Mouse (Mus musculus) myocyte (in vitro differentiated cells): ENCODE results near the gene Ablim1. TPM values are rescaled to one million over a fixed set of nuclear protein-coding genes. Genes with fewer than 3 reads are reported as not detected.

Experiments used
- H3K27me3 ChIP-seq: one replicate; pipeline ENCODE4 v1.6.1; 2011; ENCODE audit not compliant: control insufficient read depth, insufficient read depth, insufficient read length
- H3K36me3 ChIP-seq: one replicate; pipeline ENCODE4 v1.6.1; 2011; ENCODE audit not compliant: control insufficient read depth, insufficient read depth
- H3K4me2 ChIP-seq: one replicate; pipeline ENCODE4 v1.6.1; 2011; ENCODE audit warnings: low read depth, control low read depth
- H3K4me3 ChIP-seq: one replicate; pipeline ENCODE4 v1.5.1; 2011; ENCODE audit warnings: mild to moderate bottlenecking, control low read depth, moderate library complexity
- H3K79me2 ChIP-seq: one replicate; pipeline ENCODE4 v1.6.1; 2011; ENCODE audit not compliant: control insufficient read depth, insufficient read depth
- H3ac ChIP-seq: one replicate; pipeline ENCODE4 v1.6.1; 2011; ENCODE audit not compliant: control insufficient read depth, insufficient read length
- CEBPB ChIP-seq: IDR thresholded peaks from 2 replicates; pipeline ENCODE4 v1.6.1; 2011; ENCODE audit warnings: mild to moderate bottlenecking, moderate library complexity; ENCODE audit not compliant: poor library complexity, insufficient read depth, severe bottlenecking
- E2F4 ChIP-seq: IDR thresholded peaks from one replicate; pipeline ENCODE4 v1.6.1; 2011; ENCODE audit warnings: mild to moderate bottlenecking, control low read depth, moderate library complexity; ENCODE audit not compliant: insufficient read depth
- MAX ChIP-seq: IDR thresholded peaks from one replicate; pipeline ENCODE4 v1.6.1; 2011; ENCODE audit warnings: low read depth, mild to moderate bottlenecking, control low read depth
- MYOD1 ChIP-seq, 3 experiments: IDR thresholded peaks; one replicate each; pipeline ENCODE4 v1.6.1; 2011; ENCODE audit warnings: control low read depth in 2 of 3, low read depth in 2 of 3, mild to moderate bottlenecking in 2 of 3, moderate library complexity in 1 of 3; ENCODE audit not compliant: insufficient read length in 2 of 3, control insufficient read depth in 1 of 3
- MYOG ChIP-seq, 3 experiments: IDR thresholded peaks; one replicate each; pipeline ENCODE4 v1.6.1; 2011; ENCODE audit warnings: control low read depth in 2 of 3, low read depth in 2 of 3, mild to moderate bottlenecking in 2 of 3; ENCODE audit not compliant: insufficient read length in 2 of 3, control insufficient read depth in 1 of 3, insufficient read depth in 1 of 3
- POLR2A ChIP-seq: IDR thresholded peaks from one replicate; pipeline ENCODE4 v1.6.1; 2011; ENCODE audit warnings: low read depth, mild to moderate bottlenecking, control low read depth, moderate library complexity; ENCODE audit not compliant: insufficient read length
- POLR2AphosphoS2 ChIP-seq: IDR thresholded peaks from one replicate; pipeline ENCODE4 v1.6.1; 2011; ENCODE audit warnings: low read depth, control low read depth; ENCODE audit not compliant: insufficient read length
- REST ChIP-seq: IDR thresholded peaks from one replicate; pipeline ENCODE4 v1.6.1; 2011; ENCODE audit warnings: mild to moderate bottlenecking, control low read depth, moderate library complexity; ENCODE audit not compliant: insufficient read depth, insufficient read length
- SRF ChIP-seq: IDR thresholded peaks from one replicate; pipeline ENCODE4 v1.6.1; 2011; ENCODE audit warnings: low read depth; ENCODE audit not compliant: control insufficient read depth, insufficient read length
- TCF12 ChIP-seq: IDR thresholded peaks from one replicate; pipeline ENCODE4 v1.6.1; 2011; ENCODE audit warnings: mild to moderate bottlenecking, control low read depth; ENCODE audit not compliant: poor library complexity, insufficient read depth, severe bottlenecking
- TCF3 ChIP-seq: IDR thresholded peaks from one replicate; pipeline ENCODE4 v1.6.1; 2011; ENCODE audit warnings: low read depth, control low read depth; ENCODE audit not compliant: insufficient read length
- USF1 ChIP-seq: IDR thresholded peaks from one replicate; pipeline ENCODE4 v1.6.1; 2011; ENCODE audit warnings: low read depth, mild to moderate bottlenecking, control low read depth, moderate library complexity
- polyA plus RNA-seq: library from polyadenylated mRNA; unstranded; fragments of >200 nt; fragmentation: generic; extraction: Trizol; gene quantifications from one replicate; pipeline ENCODE4 v1.2.1, GENCODE M21; 2012; ENCODE audit warnings: missing spikeins

Ablim1 gene
- polyA plus RNA-seq, 1 experiment, result 29.9 TPM

GRCm38 (mm10) chr19:57313226-57313625, 1.5 kb downstream of the Ablim1 start:
- H3K36me3 ChIP-seq, result no peaks in the 10 kb centered on the region
- H3K27me3 ChIP-seq, result no peaks in the 10 kb centered on the region
- H3ac ChIP-seq, result no peak overlapping the region
- no peak overlapping the region for H3K4me3 ChIP-seq
- no peaks in the 10 kb centered on the region for H3K79me2 ChIP-seq
- no peak for TF ChIP-seq REST
- no peak for TF ChIP-seq MYOD1 (IDR thresholded peaks at IDR 0.05; ENCODE audit: control insufficient read depth in 1 of 3, insufficient read length in 2 of 3, low read depth in 2 of 3)
- no peak overlapping the region for H3K4me2 ChIP-seq

GRCm38 (mm10) chr19:57309980-57310379, 4.7 kb downstream of the Ablim1 start:
- Histone ChIP-seq H3K27me3 (no peaks in the 10 kb centered on the region), H3K4me2 (no peak overlapping the region), H3K36me3 (no peaks in the 10 kb centered on the region), H3ac (no peak overlapping the region), H3K4me3 (no peak overlapping the region), H3K79me2 (no peaks in the 10 kb centered on the region)
- no peak for TF ChIP-seq TCF3
- no peak for TF ChIP-seq MYOD1 (IDR thresholded peaks at IDR 0.05; ENCODE audit: control insufficient read depth in 1 of 3, insufficient read length in 2 of 3, low read depth in 2 of 3)

DNA sequence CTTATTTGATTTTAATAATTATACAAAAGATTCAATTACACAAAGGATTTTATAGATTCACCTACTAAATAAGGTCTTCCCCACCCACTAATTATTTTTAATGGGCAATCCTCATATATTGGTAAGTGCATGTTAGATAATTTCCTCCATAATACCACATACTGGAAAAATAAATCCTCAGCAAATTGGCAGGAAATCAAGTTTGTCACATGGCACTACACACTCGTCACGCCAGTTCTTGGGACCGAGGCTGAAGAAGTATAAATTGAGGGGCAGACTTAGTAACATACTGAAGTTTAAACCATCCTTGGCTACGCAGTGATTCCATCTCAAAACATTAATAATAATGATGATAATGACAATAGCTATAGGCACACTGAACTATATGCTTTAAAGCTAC, 8.1 kb downstream of the Ablim1 start:
- H3ac ChIP-seq, result no peak overlapping the region
- no peak for TF ChIP-seq POLR2AphosphoS2
- TF ChIP-seq MYOD1 (IDR thresholded peaks at IDR 0.05; ENCODE audit: control insufficient read depth in 1 of 3, insufficient read length in 2 of 3, low read depth in 2 of 3), result no peak
- no peak for TF ChIP-seq CEBPB
- no peak for TF ChIP-seq MAX
- no peak for TF ChIP-seq MYOG (IDR thresholded peaks at IDR 0.05; ENCODE audit: control insufficient read depth in 1 of 3, insufficient read depth in 1 of 3, insufficient read length in 2 of 3, low read depth in 2 of 3)
- H3K4me3 ChIP-seq, result no peak overlapping the region
- H3K79me2 ChIP-seq, result no peaks in the 10 kb centered on the region
- H3K27me3 ChIP-seq, result no peaks in the 10 kb centered on the region
- no peaks in the 10 kb centered on the region for H3K36me3 ChIP-seq
- H3K4me2 ChIP-seq, result no peak overlapping the region

DNA sequence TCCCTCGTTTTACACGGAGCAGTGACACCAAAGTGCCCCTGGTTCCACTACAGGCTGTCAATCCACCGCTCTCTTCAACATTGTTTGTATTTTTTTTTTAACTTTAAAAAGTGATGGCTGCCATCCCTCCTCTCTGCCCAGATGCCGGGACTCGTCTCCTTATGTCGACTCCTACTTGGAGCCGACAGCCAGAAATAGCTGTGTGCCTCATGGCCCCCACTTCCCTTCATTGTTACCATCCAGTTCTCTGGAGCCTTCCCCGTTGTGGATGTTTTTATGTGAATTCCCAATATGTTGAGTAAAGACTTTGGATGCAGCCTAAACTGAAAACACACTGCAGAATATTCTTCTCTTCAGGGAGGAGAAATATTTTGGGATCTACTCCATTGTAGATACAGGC, 8.7 kb downstream of the Ablim1 start:
- H3K4me2 ChIP-seq, result no peak overlapping the region
- no peaks in the 10 kb centered on the region for H3K79me2 ChIP-seq
- no peaks in the 10 kb centered on the region for H3K36me3 ChIP-seq
- TF ChIP-seq CEBPB, result no peak
- H3K27me3 ChIP-seq, result no peaks in the 10 kb centered on the region
- no peak overlapping the region for H3ac ChIP-seq
- no peak overlapping the region for H3K4me3 ChIP-seq

DNA sequence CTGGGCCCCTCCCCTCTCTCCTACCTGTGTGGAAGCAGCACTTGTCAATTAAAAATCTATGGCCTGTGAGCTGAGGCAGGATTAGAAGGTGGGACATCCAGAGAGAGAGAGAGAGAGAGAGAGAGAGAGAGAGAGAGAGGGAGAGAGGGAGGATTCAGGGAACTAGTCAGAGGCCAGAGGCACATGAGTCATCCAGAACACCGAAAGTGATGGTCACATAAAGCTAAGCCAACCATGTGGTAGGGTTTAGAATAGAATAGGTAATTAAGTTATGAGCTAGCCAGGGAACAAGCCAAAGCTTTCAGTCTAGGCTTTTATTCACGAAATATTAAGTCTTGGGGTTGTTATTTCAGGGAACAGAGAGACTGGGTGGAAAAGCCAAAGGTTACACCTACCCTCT, 10.1 kb downstream of the Ablim1 start:
- Histone ChIP-seq H3K4me2 (no peak overlapping the region), H3K4me3 (no peak overlapping the region), H3K79me2 (no peaks in the 10 kb centered on the region), H3K36me3 (no peaks in the 10 kb centered on the region), H3K27me3 (no peaks in the 10 kb centered on the region), H3ac (no peak overlapping the region)
- TF ChIP-seq USF1, result no peak
- TF ChIP-seq TCF3, result no peak
- no peak for TF ChIP-seq REST
- no peak for TF ChIP-seq CEBPB
- TF ChIP-seq E2F4, result no peak
- no peak for TF ChIP-seq MAX
- no peak for TF ChIP-seq SRF

DNA sequence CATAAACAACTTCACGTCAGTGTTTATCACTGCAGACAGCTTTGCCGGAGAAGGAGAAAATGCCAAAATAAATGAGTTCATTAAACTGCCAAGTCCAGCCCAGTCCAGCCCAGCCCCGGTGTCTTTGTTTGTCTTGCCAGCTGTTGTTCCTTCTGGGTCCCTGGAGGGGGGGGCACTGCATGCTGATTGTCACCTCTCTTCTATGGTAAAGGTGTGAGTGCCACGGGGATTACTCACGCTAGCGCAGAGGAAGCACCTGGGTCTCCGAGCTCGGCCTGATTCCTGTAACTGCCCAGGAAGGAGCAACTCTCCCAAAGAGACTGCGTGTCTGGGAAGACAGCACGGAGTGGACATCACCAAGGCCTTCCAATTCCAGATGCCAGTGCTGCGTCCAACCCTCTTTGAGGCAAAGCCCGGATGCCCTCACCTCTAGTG, 12.7 kb downstream of the Ablim1 start:
- Histone ChIP-seq H3K79me2 (no peaks in the 10 kb centered on the region), H3K4me2 (no peak overlapping the region), H3K4me3 (no peak overlapping the region), H3K27me3 (no peaks in the 10 kb centered on the region), H3K36me3 (no peaks in the 10 kb centered on the region), H3ac (no peak overlapping the region)
- TF ChIP-seq POLR2A (no peak), REST (no peak), CEBPB (no peak), MAX (no peak)

GRCm38 (mm10) chr19:57298006-57298405, 16.7 kb downstream of the Ablim1 start:
- no peaks in the 10 kb centered on the region for H3K27me3 ChIP-seq
- no peaks in the 10 kb centered on the region for H3K36me3 ChIP-seq
- H3K4me3 ChIP-seq, result no peak overlapping the region
- H3ac ChIP-seq, result no peak overlapping the region
- TF ChIP-seq TCF12 (no peak), SRF (no peak), POLR2AphosphoS2 (no peak), CEBPB (no peak), REST (no peak), TCF3 (no peak), USF1 (no peak), MYOG (IDR thresholded peaks at IDR 0.05; ENCODE audit: control insufficient read depth in 1 of 3, insufficient read depth in 1 of 3, insufficient read length in 2 of 3, low read depth in 2 of 3) (no peak), POLR2A (no peak), MYOD1 (IDR thresholded peaks at IDR 0.05; ENCODE audit: control insufficient read depth in 1 of 3, insufficient read length in 2 of 3, low read depth in 2 of 3) (no peak), MAX (no peak), E2F4 (no peak)
- no peak overlapping the region for H3K4me2 ChIP-seq
- no peaks in the 10 kb centered on the region for H3K79me2 ChIP-seq
